Mouse (Mus musculus): ENCODE measurements around the gene Htr5a.

DNA sequence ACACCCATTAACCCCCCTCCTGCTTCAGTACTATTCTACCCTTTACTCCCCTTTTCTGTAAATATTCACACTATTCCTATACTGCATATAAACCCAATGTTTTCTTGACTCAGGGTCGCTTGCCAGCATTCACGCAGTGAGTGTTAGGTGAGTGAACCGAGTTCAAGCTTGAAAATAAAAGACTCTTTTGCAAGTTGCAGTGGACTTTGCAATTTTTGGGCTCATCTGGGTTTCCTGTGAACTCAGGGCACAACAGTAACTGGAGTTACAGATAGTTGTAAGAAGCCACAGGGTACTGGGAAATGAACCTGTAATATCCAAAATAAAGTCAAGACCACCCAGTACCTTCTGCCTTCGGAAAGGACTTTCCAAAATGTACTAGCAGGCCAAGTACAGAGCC, 58.2 kb downstream of the Htr5a start:
- TF ChIP-seq CTCF (IDR thresholded peaks at IDR 0.05; ENCODE audit: low read depth) = no peak
- TF ChIP-seq EP300 (IDR thresholded peaks at IDR 0.05; ENCODE audit: low read depth) = no peak

Data from liver, embryonic 14.5 days (tissue).